Mouse (Mus musculus) heart, embryonic 12.5 days (tissue): Measurements from ENCODE around the gene Lpin3. TPM values are rescaled to one million over a fixed set of nuclear protein-coding genes. Genes with fewer than 3 reads are reported as not detected.

Experiments used
- ATAC-seq: fragments of 200-750 bp; cut with Nextera tagmentation; 2 replicates; pipeline ENCODE4 v1.8.0; 2017; ENCODE audit warnings: moderate TSS enrichment, moderate library complexity; ENCODE audit not compliant: insufficient number of reproducible peaks, low FRiP score
- H3K27ac ChIP-seq: fragments of 300-500 bp; sonication (generic); 2 replicates; pipeline ENCODE4 v1.5.1; 2016; ENCODE audit warnings: mild to moderate bottlenecking, moderate library complexity; ENCODE audit not compliant: poor library complexity, severe bottlenecking
- H3K27me3 ChIP-seq: fragments of 300-500 bp; sonication (generic); replicated peaks from 2 replicates; pipeline ENCODE4 v1.6.1; 2016; ENCODE audit warnings: mild to moderate bottlenecking, moderate library complexity
- H3K36me3 ChIP-seq: fragments of 300-500 bp; sonication (generic); 2 replicates; pipeline ENCODE4 v1.6.1; 2016; ENCODE audit warnings: mild to moderate bottlenecking, moderate library complexity
- H3K4me1 ChIP-seq: fragments of 300-500 bp; sonication (generic); replicated peaks from 2 replicates; pipeline ENCODE4 v1.6.1; 2016; ENCODE audit warnings: mild to moderate bottlenecking
- H3K4me2 ChIP-seq: fragments of 300-500 bp; sonication (generic); 2 replicates; pipeline ENCODE4 v1.6.1; 2016; ENCODE audit warnings: mild to moderate bottlenecking, moderate library complexity
- H3K4me3 ChIP-seq: fragments of 300-500 bp; sonication (generic); 2 replicates; pipeline ENCODE4 v1.5.1; 2016; ENCODE audit warnings: mild to moderate bottlenecking
- H3K9ac ChIP-seq: fragments of 300-500 bp; sonication (generic); 2 replicates; pipeline ENCODE4 v1.6.1; 2016; ENCODE audit warnings: mild to moderate bottlenecking, moderate library complexity
- H3K9me3 ChIP-seq: fragments of 300-500 bp; sonication (generic); replicated peaks from 2 replicates; pipeline ENCODE4 v1.6.1; 2016; ENCODE audit warnings: mild to moderate bottlenecking, moderate library complexity
- WGBS: fragments of 180-500 bp; shearing (Covaris S2); methylation state at CpG from one replicate; pipeline ENCODE4 v1.1.7; 2016; 5-methylcytosine and 5-hydroxymethylcytosine counted together
- polyA plus RNA-seq: library from polyadenylated mRNA; unstranded; fragments of >200 nt; fragmentation: Nextera tagmentation; extraction: Ambion mirVana; gene quantifications from 2 replicates; pipeline ENCODE4 v1.2.1, GENCODE M21; 2016

Gene Lpin3
- polyA plus RNA-seq, 1 experiment from 2014 or later: 2.3 TPM

DNA sequence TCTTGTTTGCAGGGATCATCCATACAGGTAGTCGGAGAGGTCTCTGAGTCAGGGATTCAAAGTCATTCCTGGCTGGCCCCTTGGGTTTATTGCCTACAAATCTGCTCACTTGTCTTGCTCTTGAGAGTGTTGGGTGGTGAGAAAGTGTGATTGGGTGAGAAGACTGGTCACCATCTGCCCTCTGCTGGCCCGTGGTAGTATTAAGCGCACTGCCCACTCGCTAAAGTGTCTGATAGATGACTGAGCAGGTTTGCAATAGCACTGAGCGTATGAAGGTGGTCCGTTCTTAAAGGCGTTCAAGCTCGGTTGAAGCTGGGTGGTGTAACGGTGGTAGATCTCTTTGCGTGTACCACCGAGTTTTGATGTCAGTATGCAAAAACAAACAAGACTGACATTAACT lies 6.8 kb downstream of the Lpin3 start:
- Histone ChIP-seq H3K4me1 (peaks cover 14% of the 10 kb centered on the region), H3K4me2 (peak overlapping the region; percentile 96), H3K4me3 (peak overlapping the region; percentile 56), H3K36me3 (no peaks in the 10 kb centered on the region), H3K27me3 (peaks cover 16% of the 10 kb centered on the region), H3K9me3 (no peaks in the 10 kb centered on the region), H3K9ac (peak overlapping the region; percentile 59), H3K27ac (no peak overlapping the region)
- peak; percentile 88 for ATAC-seq
- 3% methylated on average over 11 of the region's 11 CpGs for WGBS

DNA sequence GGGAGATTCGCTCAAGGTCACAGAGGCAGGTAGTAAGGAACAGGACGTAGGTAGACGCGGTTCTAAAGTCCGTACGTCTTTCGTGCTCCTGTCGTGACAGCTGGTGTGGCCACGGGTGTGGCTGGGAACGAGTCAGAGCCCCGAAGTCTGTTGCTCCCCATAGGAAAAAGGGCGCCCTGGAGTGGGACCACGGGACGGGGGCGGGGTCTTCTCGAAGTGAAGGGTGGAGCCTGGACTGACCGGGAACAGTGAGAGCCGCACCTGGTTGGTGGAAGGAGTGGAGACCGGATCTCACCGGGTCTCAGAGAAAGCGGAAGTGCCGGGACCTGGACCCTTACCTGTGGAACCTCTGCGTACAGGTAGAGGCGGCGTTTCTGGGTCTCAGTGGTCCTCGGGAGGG lies 7.4 kb downstream of the Lpin3 start:
- peak overlapping the region; percentile 96 for H3K4me2 ChIP-seq
- H3K9ac ChIP-seq: peak overlapping the region; percentile 59
- peaks cover 16% of the 10 kb centered on the region for H3K27me3 ChIP-seq
- no peak overlapping the region for H3K27ac ChIP-seq
- peak overlapping the region; percentile 56 for H3K4me3 ChIP-seq
- H3K36me3 ChIP-seq: no peaks in the 10 kb centered on the region
- peak; percentile 84 for ATAC-seq
- peaks cover 14% of the 10 kb centered on the region for H3K4me1 ChIP-seq
- WGBS: under 1% methylated on average over 26 of the region's 26 CpGs
- no peaks in the 10 kb centered on the region for H3K9me3 ChIP-seq

DNA sequence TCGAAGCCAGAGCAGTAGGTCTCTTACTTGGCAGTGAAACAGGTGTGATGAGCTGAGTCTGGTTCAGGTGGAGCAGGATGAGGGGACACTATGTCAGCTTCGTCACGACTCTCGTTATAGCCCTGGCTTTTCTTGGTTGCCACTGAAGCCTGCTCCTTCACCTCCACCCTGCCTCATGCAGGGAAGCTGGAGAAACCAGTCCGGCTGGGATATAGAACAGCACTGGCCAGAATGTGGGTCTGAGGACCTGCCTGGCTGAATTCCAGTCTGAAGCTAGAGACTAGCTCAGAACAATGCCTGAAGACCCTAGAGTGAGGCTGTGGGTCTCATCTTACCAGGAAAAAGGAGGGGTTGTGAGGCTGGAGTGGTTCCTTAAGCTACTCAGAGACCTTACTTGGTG lies 10.6 kb downstream of the Lpin3 start:
- Histone ChIP-seq H3K36me3 (no peaks in the 10 kb centered on the region), H3K27ac (no peak overlapping the region), H3K9ac (no peak overlapping the region), H3K4me2 (no peak overlapping the region), H3K4me1 (peaks cover 14% of the 10 kb centered on the region), H3K9me3 (no peaks in the 10 kb centered on the region), H3K27me3 (peaks cover 16% of the 10 kb centered on the region), H3K4me3 (no peak overlapping the region)
- 83% methylated on average over 5 of the region's 5 CpGs for WGBS
- no peak for ATAC-seq

DNA sequence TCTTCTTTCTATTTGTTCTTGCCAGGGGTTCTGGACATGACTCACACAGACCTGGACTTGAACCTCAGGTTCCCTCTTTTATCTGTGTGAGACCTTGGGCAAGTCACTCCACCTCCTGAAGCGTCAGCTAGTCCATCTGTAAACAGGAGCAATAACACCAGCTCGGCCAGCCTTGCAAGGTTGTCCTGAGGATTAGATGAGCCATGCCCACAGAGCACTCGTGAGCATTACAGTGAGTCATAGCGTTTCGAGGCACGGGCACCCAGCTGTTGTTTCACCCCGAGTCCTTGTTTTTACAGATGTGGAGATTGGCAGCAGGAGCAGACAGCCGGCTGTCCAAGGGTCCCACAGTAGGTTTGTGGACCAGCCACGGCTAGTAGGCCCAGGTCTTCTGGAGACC lies 11.2 kb downstream of the Lpin3 start:
- no peak overlapping the region for H3K9ac ChIP-seq
- WGBS: 73% methylated on average over 9 of the region's 9 CpGs
- H3K27ac ChIP-seq: no peak overlapping the region
- peaks cover 14% of the 10 kb centered on the region for H3K4me1 ChIP-seq
- H3K36me3 ChIP-seq: no peaks in the 10 kb centered on the region
- H3K9me3 ChIP-seq: no peaks in the 10 kb centered on the region
- H3K4me3 ChIP-seq: no peak overlapping the region
- H3K27me3 ChIP-seq: peaks cover 16% of the 10 kb centered on the region
- H3K4me2 ChIP-seq: no peak overlapping the region
- no peak for ATAC-seq

DNA sequence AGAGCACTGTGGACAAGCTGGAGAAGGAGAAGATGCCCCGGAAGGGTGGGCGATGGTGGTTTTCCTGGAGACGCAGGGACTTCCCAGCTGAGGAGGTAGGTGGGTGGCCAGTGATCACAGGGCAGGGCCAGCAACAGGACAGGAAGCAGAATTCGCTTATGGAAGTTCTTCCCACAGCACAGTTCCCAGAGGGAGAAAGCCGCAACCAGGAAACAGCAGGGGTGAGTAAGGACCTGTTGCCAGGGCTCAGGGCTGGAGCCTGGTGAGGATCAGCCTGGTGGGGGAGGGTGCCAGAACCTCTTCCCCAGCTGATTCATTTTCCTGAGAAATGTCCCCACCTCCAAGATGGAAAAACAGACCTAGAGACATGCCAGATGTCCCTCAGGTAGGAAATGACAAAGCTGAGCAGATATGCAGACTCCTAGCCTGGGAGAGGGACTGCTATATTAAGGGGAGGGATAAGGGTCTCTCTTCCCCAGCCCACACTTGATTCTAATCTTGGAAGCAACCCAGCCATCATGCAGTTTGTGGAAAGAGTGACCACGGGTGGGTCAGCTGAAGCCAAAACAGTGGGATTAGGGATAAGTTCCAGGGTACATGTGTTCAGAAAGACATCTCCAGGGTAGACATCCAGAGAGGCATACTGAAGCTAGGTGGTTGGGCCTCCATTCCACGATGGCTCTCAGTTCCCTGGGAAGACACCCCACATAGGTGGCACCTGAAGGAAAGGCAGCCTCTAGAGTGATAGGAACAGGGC lies 21.4 kb downstream of the Lpin3 start:
- WGBS: 64% methylated on average over 7 of the region's 7 CpGs
- Histone ChIP-seq H3K27me3 (peaks cover 14% of the 10 kb centered on the region), H3K27ac (peak overlapping the region; percentile 6; the same call in 1 of the 2 replicates), H3K9me3 (no peaks in the 10 kb centered on the region), H3K4me1 (no peaks in the 10 kb centered on the region), H3K36me3 (no peaks in the 10 kb centered on the region), H3K4me2 (no peak overlapping the region), H3K9ac (no peak overlapping the region), H3K4me3 (no peak overlapping the region)
- peak; percentile 60; the same call in 1 of the 2 replicates for ATAC-seq

DNA sequence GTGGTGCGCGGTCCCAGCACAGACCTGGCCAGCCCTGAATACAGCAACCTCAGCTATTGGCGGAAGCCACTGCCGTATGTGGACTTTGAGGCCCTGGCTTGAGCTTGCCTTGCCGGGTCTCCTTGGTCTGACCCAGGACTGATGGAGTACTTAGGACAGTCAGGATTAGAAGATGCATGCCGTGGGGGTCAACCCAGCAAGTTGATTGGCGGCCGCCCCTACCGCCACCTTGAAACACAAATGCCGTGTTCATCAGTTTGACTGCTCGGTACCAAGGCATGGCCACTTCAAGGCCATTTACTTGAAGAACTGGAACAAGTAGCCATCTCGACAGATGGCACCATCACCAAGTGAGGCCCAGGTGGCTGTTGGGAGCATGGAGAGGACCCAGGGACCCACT lies 24.8 kb downstream of the Lpin3 start:
- no peak for ATAC-seq
- 88% methylated on average over 12 of the region's 12 CpGs for WGBS

DNA sequence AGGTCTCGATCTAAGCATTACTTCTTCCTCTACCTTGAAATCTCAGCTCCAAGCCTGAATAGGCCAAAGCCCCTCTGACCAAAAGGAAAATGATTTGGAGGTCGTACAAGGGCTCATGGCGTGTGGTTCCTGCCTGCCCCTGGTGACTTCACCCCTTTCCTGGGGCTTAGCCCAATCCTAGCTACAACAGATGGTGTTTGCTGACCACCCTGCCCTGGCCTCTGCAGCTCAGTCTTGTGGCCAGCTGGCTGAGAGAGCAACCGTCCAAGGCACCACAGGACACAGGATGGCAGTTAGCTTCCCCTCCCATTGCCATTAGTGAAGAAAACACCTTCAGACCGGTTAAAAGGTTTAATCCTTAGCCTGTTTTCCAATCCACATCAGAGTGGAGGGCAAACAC lies 25.6 kb downstream of the Lpin3 start:
- H3K9me3 ChIP-seq: no peaks in the 10 kb centered on the region
- H3K4me2 ChIP-seq: no peak overlapping the region
- no peak overlapping the region for H3K27ac ChIP-seq
- no peak for ATAC-seq
- H3K4me3 ChIP-seq: no peak overlapping the region
- H3K4me1 ChIP-seq: no peaks in the 10 kb centered on the region; the same call in 1 of the 2 replicates
- WGBS: 67% methylated on average over 5 of the region's 5 CpGs
- peaks cover 56% of the 10 kb centered on the region for H3K27me3 ChIP-seq
- no peaks in the 10 kb centered on the region for H3K36me3 ChIP-seq
- H3K9ac ChIP-seq: no peak overlapping the region

More for the DNA sequence above, 24.8 kb downstream of the Lpin3 start:
- Histone ChIP-seq H3K4me3 (no peak overlapping the region), H3K4me2 (no peak overlapping the region), H3K27ac (no peak overlapping the region), H3K9me3 (no peaks in the 10 kb centered on the region), H3K27me3 (peaks cover 49% of the 10 kb centered on the region), H3K9ac (no peak overlapping the region), H3K4me1 (no peaks in the 10 kb centered on the region; the same call in 1 of the 2 replicates), H3K36me3 (no peaks in the 10 kb centered on the region)

DNA sequence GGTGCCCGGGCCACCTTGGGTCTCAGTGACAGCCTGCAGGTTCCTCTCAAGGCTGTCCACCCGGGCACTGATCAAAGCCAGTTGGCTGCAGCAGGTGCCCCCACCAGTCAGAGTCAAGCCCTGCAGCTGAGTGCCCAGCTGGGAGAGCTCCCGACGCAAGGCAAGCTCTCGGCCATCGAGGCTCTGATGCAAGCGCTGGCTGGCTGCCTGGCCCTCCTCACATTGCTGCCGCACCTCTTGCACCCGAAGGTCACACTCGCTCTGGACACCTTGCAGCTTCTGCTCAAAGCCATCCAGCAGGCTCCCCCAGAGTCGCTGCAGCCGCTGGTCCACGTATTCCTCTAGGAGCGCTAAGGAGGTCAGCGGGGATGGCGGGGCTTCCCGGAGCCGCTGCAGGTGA lies 28.1 kb downstream of the Lpin3 start:
- H3K4me1 ChIP-seq: peaks cover 14% of the 10 kb centered on the region
- H3K27me3 ChIP-seq: peaks cover 80% of the 10 kb centered on the region

DNA sequence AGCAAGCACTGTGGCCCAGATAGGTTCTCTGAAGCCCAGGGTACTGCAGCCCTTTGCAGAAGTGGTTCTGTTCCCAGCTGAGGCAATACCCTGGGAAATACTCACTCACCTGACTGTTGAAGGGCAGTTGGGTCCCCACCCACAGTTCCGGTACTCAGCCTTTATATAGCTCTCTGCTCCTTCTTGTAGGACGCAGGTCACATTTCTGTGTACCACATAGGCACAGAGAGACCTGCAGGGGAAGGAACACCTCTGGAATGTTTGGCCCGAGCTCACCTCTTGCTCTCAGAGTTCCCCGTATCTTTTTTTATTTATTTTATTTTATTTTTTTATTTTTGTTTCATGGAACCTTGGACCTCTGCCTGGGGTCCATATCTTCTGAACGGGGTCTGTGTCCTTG lies 30.2 kb downstream of the Lpin3 start:
- Histone ChIP-seq H3K4me1 (peaks cover 19% of the 10 kb centered on the region), H3K27ac (no peak overlapping the region), H3K4me3 (no peak overlapping the region), H3K9me3 (no peaks in the 10 kb centered on the region), H3K9ac (no peak overlapping the region), H3K27me3 (peaks cover 92% of the 10 kb centered on the region), H3K4me2 (no peak overlapping the region), H3K36me3 (no peaks in the 10 kb centered on the region)
- no peak for ATAC-seq
- 81% methylated on average over 5 of the region's 5 CpGs for WGBS

More for the DNA sequence above, 28.1 kb downstream of the Lpin3 start:
- no peaks in the 10 kb centered on the region for H3K36me3 ChIP-seq
- no peaks in the 10 kb centered on the region for H3K9me3 ChIP-seq
- no peak overlapping the region for H3K4me2 ChIP-seq
- H3K4me3 ChIP-seq: no peak overlapping the region
- H3K9ac ChIP-seq: no peak overlapping the region
- H3K27ac ChIP-seq: no peak overlapping the region
- no peak for ATAC-seq
- WGBS: 43% methylated on average over 18 of the region's 18 CpGs

DNA sequence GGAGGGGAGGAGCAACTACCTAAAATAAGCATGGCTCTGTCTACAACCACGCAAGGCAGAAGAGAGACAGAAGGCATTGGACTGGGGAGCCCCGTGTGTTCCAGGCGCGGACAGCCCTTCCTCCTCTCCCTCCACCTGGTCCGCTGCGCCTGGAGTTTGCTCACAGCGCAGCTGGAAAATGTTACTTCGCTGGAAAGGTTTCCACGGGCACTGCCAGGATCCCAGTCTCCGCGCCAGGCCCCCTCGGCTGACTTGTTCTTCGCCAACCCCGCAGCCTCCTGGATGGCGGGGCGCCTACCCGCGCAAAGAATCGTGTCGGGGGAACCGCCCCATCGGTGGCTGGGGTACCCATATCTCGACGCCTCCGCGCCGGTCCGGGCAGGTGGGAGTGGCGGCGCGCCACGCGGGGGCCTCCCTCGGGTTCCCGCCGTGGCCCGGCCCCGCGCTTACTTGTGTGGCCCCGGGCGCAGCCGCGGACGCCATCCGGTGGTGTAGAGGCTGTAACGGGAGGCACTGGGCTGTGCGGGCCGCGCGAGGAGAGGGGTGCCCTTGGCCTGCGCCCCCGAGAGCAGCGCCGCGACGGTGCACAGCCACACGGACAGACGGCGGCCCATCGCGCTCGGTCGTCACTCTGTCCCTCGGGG lies 31.2 kb downstream of the Lpin3 start:
- under 1% methylated on average over 62 of the region's 64 CpGs for WGBS
- no peaks in the 10 kb centered on the region for H3K9me3 ChIP-seq
- H3K27ac ChIP-seq: no peak overlapping the region
- peaks cover 19% of the 10 kb centered on the region for H3K4me1 ChIP-seq
- peak overlapping the region; percentile 61 for H3K9ac ChIP-seq
- peak overlapping the region; percentile 52 for H3K4me3 ChIP-seq
- peak overlapping the region; percentile 93 for H3K4me2 ChIP-seq
- peaks cover 84% of the 10 kb centered on the region for H3K27me3 ChIP-seq
- ATAC-seq: peak; percentile 40; the same call in 1 of the 2 replicates
- H3K36me3 ChIP-seq: no peaks in the 10 kb centered on the region

DNA sequence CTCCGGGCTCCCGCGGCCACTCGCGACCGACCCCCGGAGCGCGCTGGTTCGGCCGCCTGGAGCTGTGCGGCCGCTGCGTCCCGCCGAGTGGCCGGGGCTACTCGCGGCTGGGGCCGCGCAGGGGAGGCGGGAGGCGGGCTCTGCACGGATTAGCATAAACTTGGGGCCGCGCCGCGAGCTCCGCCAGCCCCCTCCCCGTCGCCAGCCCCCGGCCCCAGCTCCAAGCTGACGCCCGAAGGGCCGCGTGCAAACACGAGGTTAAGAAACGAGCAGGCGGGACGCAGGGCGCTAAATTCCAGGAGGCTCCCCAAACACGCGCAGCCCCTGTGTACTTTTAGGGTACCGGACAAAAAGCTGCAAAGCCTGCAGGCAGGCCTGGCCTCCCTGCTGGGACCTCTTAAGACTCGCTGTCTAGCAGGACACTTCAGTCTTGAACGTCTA lies 31.8 kb downstream of the Lpin3 start, which contains the start of gene Emilin3:
Gene Emilin3 (minus strand): TSS at position 98 of the 441 bp plus-strand sequence.
- Histone ChIP-seq H3K4me2 (peak within 1 kb of the TSS; percentile 93), H3K36me3 (no peaks in the 10 kb centered on the region), H3K27me3 (peaks cover 82% of the 10 kb centered on the region), H3K4me1 (peaks cover 19% of the 10 kb centered on the region), H3K9me3 (no peaks in the 10 kb centered on the region), H3K27ac (no peak within 1 kb of the TSS), H3K4me3 (peak within 1 kb of the TSS; percentile 52), H3K9ac (peak within 1 kb of the TSS; percentile 61)
- under 1% methylated on average over 45 of the region's 46 CpGs for WGBS
- peak; percentile 47; the same call in 1 of the 2 replicates for ATAC-seq
